Mouse (Mus musculus) neural tube, embryonic 10.5 days (tissue): ENCODE measurements around the gene Zbtb16.
A peak's percentile ranks its signal among the peaks of the same experiment; 100 is the strongest.

ENCODE experiments used
- DNase-seq: peaks from one replicate; pipeline ENCODE4 v3.0.0-alpha.2; 2017; ENCODE audit warnings: low spot score; ENCODE audit errors: extremely low spot score

The Zbtb16 gene

GRCm38 (mm10) chr9:48768965-48769364, 67.1 kb downstream of the Zbtb16 start:
- no peak for DNase-seq

GRCm38 (mm10) chr9:48767666-48768432, 68.2 kb downstream of the Zbtb16 start:
- DNase-seq = no peak

- DNase-seq = no peak
These were observed 70.1 kb downstream of the Zbtb16 start for GRCm38 (mm10) chr9:48765927-48766326.

GRCm38 (mm10) chr9:48764311-48764710, 71.7 kb downstream of the Zbtb16 start:
- no peak for DNase-seq

GRCm38 (mm10) chr9:48761732-48762637, 74.0 kb downstream of the Zbtb16 start:
- no peak for DNase-seq

- DNase-seq = no peak
These were observed 74.9 kb downstream of the Zbtb16 start for GRCm38 (mm10) chr9:48761175-48761556.

- no peak for DNase-seq
These were observed 75.4 kb downstream of the Zbtb16 start for GRCm38 (mm10) chr9:48760449-48761174.

- no peak for DNase-seq
These were observed 76.9 kb downstream of the Zbtb16 start for GRCm38 (mm10) chr9:48759098-48759497.

- no peak for DNase-seq
These were observed 78.1 kb downstream of the Zbtb16 start for GRCm38 (mm10) chr9:48757650-48758580.

- DNase-seq = peak; percentile 52
These were observed 79.7 kb downstream of the Zbtb16 start for GRCm38 (mm10) chr9:48756261-48756812.

GRCm38 (mm10) chr9:48755438-48756070, 80.5 kb downstream of the Zbtb16 start:
- DNase-seq = peak; percentile 41

GRCm38 (mm10) chr9:48754418-48754817, 81.6 kb downstream of the Zbtb16 start:
- DNase-seq = no peak

GRCm38 (mm10) chr9:48753881-48754280, 82.1 kb downstream of the Zbtb16 start:
- no peak for DNase-seq

GRCm38 (mm10) chr9:48751900-48752299, 84.1 kb downstream of the Zbtb16 start:
- no peak for DNase-seq

GRCm38 (mm10) chr9:48749666-48750065, 86.4 kb downstream of the Zbtb16 start:
- no peak for DNase-seq

GRCm38 (mm10) chr9:48749168-48749567, 86.9 kb downstream of the Zbtb16 start:
- DNase-seq = no peak

GRCm38 (mm10) chr9:48748761-48749160, 87.3 kb downstream of the Zbtb16 start:
- no peak for DNase-seq

GRCm38 (mm10) chr9:48748216-48748615, 87.8 kb downstream of the Zbtb16 start:
- DNase-seq = no peak

GRCm38 (mm10) chr9:48746506-48746905, 89.5 kb downstream of the Zbtb16 start:
- no peak for DNase-seq
